Mouse (Mus musculus): Measurements from ENCODE around the gene Zswim7. TPM values are rescaled to one million over a fixed set of nuclear protein-coding genes. Genes with fewer than 3 reads are reported as not detected.

The Zswim7 gene
- polyA plus RNA-seq, 1 experiment from 2014 or later: 25.2 TPM

GRCm38 (mm10) chr11:62249266-62250037 is 31.7 kb downstream of the Zswim7 start:
- Histone ChIP-seq H3K9ac (replicated peaks; ENCODE audit: low read depth, low read length) (peak overlapping the region; percentile 33; the same call in 1 of the 2 replicates), H3K36me3 (ENCODE audit: control insufficient read depth, insufficient read depth, low read length) (no peaks in the 10 kb centered on the region), H3K9me3 (ENCODE audit: control insufficient read depth, low read depth, low read length) (peaks cover 9% of the 10 kb centered on the region; the same call in 1 of the 2 replicates), H3K4me3 (ENCODE audit: low read depth, low read length) (peak overlapping the region; percentile 56), H3K27ac (ENCODE audit: low read length) (no peak overlapping the region), H3K27me3 (ENCODE audit: control insufficient read depth, insufficient read depth, low read length) (no peaks in the 10 kb centered on the region), H3K4me2 (replicated peaks; ENCODE audit: low read depth, low read length) (peak overlapping the region; percentile 100), H3K4me1 (ENCODE audit: control insufficient read depth, insufficient read depth, low read length) (peaks cover 6% of the 10 kb centered on the region; the same call in 1 of the 2 replicates)
- 4% methylated on average over 35 of the region's 35 CpGs for WGBS
- peak; percentile 1; the same call in 1 of the 2 replicates for ATAC-seq (ENCODE audit: insufficient number of reproducible peaks, insufficient read depth, low FRiP score, low read depth)

DNA sequence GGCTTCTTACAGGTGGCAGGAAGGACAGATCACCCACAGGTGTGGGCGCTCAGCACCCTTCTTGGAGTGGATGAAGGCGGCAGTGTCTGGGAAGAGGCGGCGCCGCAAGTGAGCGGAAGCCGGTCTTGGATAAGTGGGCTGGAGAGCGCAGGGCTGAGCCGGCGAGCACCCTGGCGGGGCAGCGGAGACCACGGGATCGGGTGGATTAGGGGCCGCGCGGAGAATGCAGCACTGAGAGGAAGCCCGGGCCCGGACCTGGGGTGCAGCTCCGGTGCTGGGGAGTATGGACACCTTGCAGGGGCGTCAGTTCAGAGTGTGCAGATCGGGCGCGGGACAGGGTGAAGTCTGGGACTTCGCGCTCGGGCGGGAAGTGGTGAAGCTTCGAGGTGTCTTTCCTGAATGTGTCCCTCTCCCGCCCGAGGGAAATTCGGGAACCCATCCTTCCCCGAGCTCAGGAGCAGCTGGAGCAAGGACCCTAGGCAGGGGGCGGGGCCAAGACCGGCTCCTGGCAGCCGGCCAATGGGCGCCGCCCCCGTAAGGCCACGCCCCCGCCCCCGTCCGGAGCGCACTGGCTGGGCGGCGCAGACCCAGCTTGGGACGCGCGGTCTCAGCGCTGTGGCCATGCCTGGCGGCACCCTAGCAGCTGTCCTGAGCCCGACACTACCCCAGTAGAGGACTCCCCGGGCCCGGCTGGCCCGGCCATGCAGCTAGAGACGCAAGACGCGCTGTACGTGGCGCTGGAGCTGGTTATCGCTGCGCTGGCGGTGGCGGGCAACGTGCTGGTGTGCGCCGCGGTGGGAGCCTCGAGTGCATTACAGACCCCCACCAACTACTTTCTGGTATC is 32.6 kb downstream of the Zswim7 start, which contains the start of gene Adora2b:
Adora2b (plus strand) TSS at position 584 of the 844 bp plus-strand sequence.
- WGBS: under 1% methylated on average over 67 of the region's 69 CpGs
- Histone ChIP-seq H3K36me3 (ENCODE audit: control insufficient read depth, insufficient read depth, low read length) (no peaks in the 10 kb centered on the region), H3K4me2 (replicated peaks; ENCODE audit: low read depth, low read length) (peak within 1 kb of the TSS; percentile 100), H3K9ac (replicated peaks; ENCODE audit: low read depth, low read length) (peak within 1 kb of the TSS; percentile 33; the same call in 1 of the 2 replicates), H3K4me1 (ENCODE audit: control insufficient read depth, insufficient read depth, low read length) (peaks cover 6% of the 10 kb centered on the region; the same call in 1 of the 2 replicates), H3K4me3 (ENCODE audit: low read depth, low read length) (peak within 1 kb of the TSS; percentile 56), H3K27me3 (ENCODE audit: control insufficient read depth, insufficient read depth, low read length) (no peaks in the 10 kb centered on the region), H3K9me3 (ENCODE audit: control insufficient read depth, low read depth, low read length) (peaks cover 9% of the 10 kb centered on the region; the same call in 1 of the 2 replicates), H3K27ac (ENCODE audit: low read length) (no peak within 1 kb of the TSS)
- ATAC-seq (ENCODE audit: insufficient number of reproducible peaks, insufficient read depth, low FRiP score, low read depth): peak; percentile 87

GRCm38 (mm10) chr11:62247759-62248400 is 33.3 kb downstream of the Zswim7 start:
- H3K27me3 ChIP-seq (ENCODE audit: control insufficient read depth, insufficient read depth, low read length): no peaks in the 10 kb centered on the region
- peak overlapping the region; percentile 100 for H3K4me2 ChIP-seq (replicated peaks; ENCODE audit: low read depth, low read length)
- no peak for ATAC-seq (ENCODE audit: insufficient number of reproducible peaks, insufficient read depth, low FRiP score, low read depth)
- peak overlapping the region; percentile 33; the same call in 1 of the 2 replicates for H3K9ac ChIP-seq (replicated peaks; ENCODE audit: low read depth, low read length)
- 34% methylated on average over 17 of the region's 18 CpGs for WGBS
- peaks cover 6% of the 10 kb centered on the region; the same call in 1 of the 2 replicates for H3K4me1 ChIP-seq (ENCODE audit: control insufficient read depth, insufficient read depth, low read length)
- H3K27ac ChIP-seq (ENCODE audit: low read length): no peak overlapping the region
- peaks cover 9% of the 10 kb centered on the region; the same call in 1 of the 2 replicates for H3K9me3 ChIP-seq (ENCODE audit: control insufficient read depth, low read depth, low read length)
- H3K4me3 ChIP-seq (ENCODE audit: low read depth, low read length): peak overlapping the region; percentile 56
- no peaks in the 10 kb centered on the region for H3K36me3 ChIP-seq (ENCODE audit: control insufficient read depth, insufficient read depth, low read length)

- Histone ChIP-seq H3K27me3 (ENCODE audit: control insufficient read depth, insufficient read depth, low read length) (no peaks in the 10 kb centered on the region), H3K9me3 (ENCODE audit: control insufficient read depth, low read depth, low read length) (peaks cover 9% of the 10 kb centered on the region; the same call in 1 of the 2 replicates), H3K9ac (replicated peaks; ENCODE audit: low read depth, low read length) (no peak overlapping the region), H3K4me3 (ENCODE audit: low read depth, low read length) (no peak overlapping the region), H3K27ac (ENCODE audit: low read length) (no peak overlapping the region), H3K36me3 (ENCODE audit: control insufficient read depth, insufficient read depth, low read length) (no peaks in the 10 kb centered on the region), H3K4me1 (ENCODE audit: control insufficient read depth, insufficient read depth, low read length) (peaks cover 3% of the 10 kb centered on the region; the same call in 1 of the 2 replicates), H3K4me2 (replicated peaks; ENCODE audit: low read depth, low read length) (no peak overlapping the region)
- 90% methylated on average over 4 of the region's 4 CpGs for WGBS
- no peak for ATAC-seq (ENCODE audit: insufficient number of reproducible peaks, insufficient read depth, low FRiP score, low read depth)
Observed at GRCm38 (mm10) chr11:62244471-62244870, 36.7 kb downstream of the Zswim7 start.

GRCm38 (mm10) chr11:62243871-62244270 is 37.3 kb downstream of the Zswim7 start:
- H3K9ac ChIP-seq (replicated peaks; ENCODE audit: low read depth, low read length): no peak overlapping the region
- H3K4me1 ChIP-seq (ENCODE audit: control insufficient read depth, insufficient read depth, low read length): no peaks in the 10 kb centered on the region
- ATAC-seq (ENCODE audit: insufficient number of reproducible peaks, insufficient read depth, low FRiP score, low read depth): no peak
- no peaks in the 10 kb centered on the region for H3K36me3 ChIP-seq (ENCODE audit: control insufficient read depth, insufficient read depth, low read length)
- no peak overlapping the region for H3K4me2 ChIP-seq (replicated peaks; ENCODE audit: low read depth, low read length)
- peaks cover 9% of the 10 kb centered on the region; the same call in 1 of the 2 replicates for H3K9me3 ChIP-seq (ENCODE audit: control insufficient read depth, low read depth, low read length)
- 78% methylated on average over 8 of the region's 8 CpGs for WGBS
- H3K4me3 ChIP-seq (ENCODE audit: low read depth, low read length): no peak overlapping the region
- H3K27me3 ChIP-seq (ENCODE audit: control insufficient read depth, insufficient read depth, low read length): no peaks in the 10 kb centered on the region
- no peak overlapping the region for H3K27ac ChIP-seq (ENCODE audit: low read length)

DNA sequence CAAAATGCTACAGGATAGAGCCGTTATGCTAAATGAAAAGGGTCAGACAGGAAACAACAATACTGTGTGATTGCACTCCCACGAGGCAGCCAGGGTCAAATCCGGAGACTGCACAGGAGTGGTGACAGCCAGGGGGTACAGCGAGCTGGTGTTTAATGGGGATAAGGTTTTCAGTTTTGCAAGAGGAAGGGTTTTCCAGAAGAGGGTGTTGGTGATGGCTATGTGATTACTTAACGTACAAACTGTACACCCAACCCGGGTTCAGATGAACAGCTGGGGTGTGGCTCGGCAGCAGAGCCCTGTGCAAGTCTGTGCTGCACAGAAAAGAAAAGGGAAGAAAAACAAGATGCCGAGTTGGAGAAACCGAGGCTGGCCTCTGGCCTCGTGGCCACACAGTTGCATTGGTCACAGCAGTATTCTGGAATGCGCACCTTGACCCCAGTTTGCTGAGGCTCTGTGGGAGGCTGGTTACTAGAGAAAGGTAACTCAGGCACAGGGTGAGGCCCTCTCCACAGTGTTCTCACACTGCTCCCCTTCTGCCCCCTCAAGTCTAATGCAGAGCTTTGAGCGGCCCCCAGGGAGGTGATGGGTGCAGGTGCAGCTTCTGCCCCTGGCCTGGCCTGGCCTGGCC is 40.4 kb downstream of the Zswim7 start:
- ATAC-seq (ENCODE audit: insufficient number of reproducible peaks, insufficient read depth, low FRiP score, low read depth): no peak
- Histone ChIP-seq H3K4me2 (replicated peaks; ENCODE audit: low read depth, low read length) (no peak overlapping the region), H3K4me3 (ENCODE audit: low read depth, low read length) (no peak overlapping the region), H3K27ac (ENCODE audit: low read length) (no peak overlapping the region), H3K9ac (replicated peaks; ENCODE audit: low read depth, low read length) (no peak overlapping the region), H3K36me3 (ENCODE audit: control insufficient read depth, insufficient read depth, low read length) (no peaks in the 10 kb centered on the region), H3K4me1 (ENCODE audit: control insufficient read depth, insufficient read depth, low read length) (no peaks in the 10 kb centered on the region), H3K27me3 (ENCODE audit: control insufficient read depth, insufficient read depth, low read length) (no peaks in the 10 kb centered on the region), H3K9me3 (ENCODE audit: control insufficient read depth, low read depth, low read length) (peaks cover 9% of the 10 kb centered on the region; the same call in 1 of the 2 replicates)
- 66% methylated on average over 12 of the region's 12 CpGs for WGBS

- Histone ChIP-seq H3K36me3 (ENCODE audit: control insufficient read depth, insufficient read depth, low read length) (no peaks in the 10 kb centered on the region), H3K4me1 (ENCODE audit: control insufficient read depth, insufficient read depth, low read length) (0 out of 2 replicates have a peak, but pooled peaks cover 9% of the 10 kb centered on the region), H3K27ac (ENCODE audit: low read length) (no peak overlapping the region), H3K4me3 (ENCODE audit: low read depth, low read length) (no peak overlapping the region), H3K4me2 (replicated peaks; ENCODE audit: low read depth, low read length) (no peak overlapping the region), H3K27me3 (ENCODE audit: control insufficient read depth, insufficient read depth, low read length) (no peaks in the 10 kb centered on the region), H3K9me3 (ENCODE audit: control insufficient read depth, low read depth, low read length) (no peaks in the 10 kb centered on the region), H3K9ac (replicated peaks; ENCODE audit: low read depth, low read length) (no peak overlapping the region)
- no peak for ATAC-seq (ENCODE audit: insufficient number of reproducible peaks, insufficient read depth, low FRiP score, low read depth)
- 68% methylated on average over 4 of the region's 4 CpGs for WGBS
Observed at GRCm38 (mm10) chr11:62224797-62225196, 56.4 kb downstream of the Zswim7 start.
